Mouse (Mus musculus) neural tube, embryonic 15.5 days (tissue): ENCODE results near the gene Acap1. TPM values are rescaled to one million over a fixed set of nuclear protein-coding genes. Genes with fewer than 3 reads are reported as not detected.

Experiments used
- microRNA-seq: library from miRNA; unstranded; fragments of <30 nt; microRNA quantifications from one replicate; pipeline ENCODE4, GENCODE M21; 2017
- polyA plus RNA-seq: library from polyadenylated mRNA; unstranded; fragments of >200 nt; fragmentation: Nextera tagmentation; extraction: Ambion mirVana; gene quantifications from 2 replicates; pipeline ENCODE4 v1.2.1, GENCODE M21; 2015

The Acap1 gene
- polyA plus RNA-seq, 1 experiment from 2014 or later, result 0.40 TPM

Small RNA genes lying within 50 kb of the gene (microRNA-seq; reads per million reads assigned to microRNA genes)
- gene Mir6924, result not detected

Other genes with a start within 250 kb of the Acap1 start
- gene Sox15, start 240.2 kb downstream of the Acap1 start, polyA plus RNA-seq, result not detected in 2 replicates
- gene Mpdu1, start 232.9 kb downstream of the Acap1 start, polyA plus RNA-seq, result 95.1 and 101 TPM in 2 replicates
- 9.0 and 13.0 TPM in 2 replicates for gene Cd68, start 229.4 kb downstream of the Acap1 start, polyA plus RNA-seq
- 437 and 477 TPM in 2 replicates for gene Eif4a1, start 223.1 kb downstream of the Acap1 start, polyA plus RNA-seq
- 90.8 and 109 TPM in 2 replicates for gene Senp3, start 213.5 kb downstream of the Acap1 start, polyA plus RNA-seq
- gene Tnfsf13, start 209.8 kb downstream of the Acap1 start, polyA plus RNA-seq, result 0.19 and 0.43 TPM in 2 replicates
- 4.1 and 5.3 TPM in 2 replicates for gene Tnfsf12, start 199.7 kb downstream of the Acap1 start, polyA plus RNA-seq
- 1.8 and 2.3 TPM in 2 replicates for gene Tnfsfm13, start 199.4 kb downstream of the Acap1 start, polyA plus RNA-seq
- gene Polr2a, start 136.9 kb downstream of the Acap1 start, polyA plus RNA-seq, result 13.2 and 18.7 TPM in 2 replicates
- gene Slc35g3, start 133.6 kb downstream of the Acap1 start, polyA plus RNA-seq, result 0.19 TPM in 1 of 2 replicates, not detected in the other
- 4.7 and 5.3 TPM in 2 replicates for gene Zbtb4, start 129.6 kb downstream of the Acap1 start, polyA plus RNA-seq
- gene Chrnb1, start 99.6 kb downstream of the Acap1 start, polyA plus RNA-seq, result 2.1 and 3.0 TPM in 2 replicates
- gene Fgf11, start 93.7 kb downstream of the Acap1 start, polyA plus RNA-seq, result 8.5 and 8.7 TPM in 2 replicates
- 1.1 and 4.2 TPM in 2 replicates for gene Tmem102, start 89.9 kb downstream of the Acap1 start, polyA plus RNA-seq
- not detected in 2 replicates for gene Gm39566, start 80.2 kb downstream of the Acap1 start, polyA plus RNA-seq
- gene Spem2, start 77.1 kb downstream of the Acap1 start, polyA plus RNA-seq, result not detected in 2 replicates
- gene Spem1, start 73.4 kb downstream of the Acap1 start, polyA plus RNA-seq, result 0.29 and 0.34 TPM in 2 replicates
- 19.4 and 21.4 TPM in 2 replicates for gene Nlgn2, start 57.8 kb downstream of the Acap1 start, polyA plus RNA-seq
- 368 and 430 TPM in 2 replicates for gene Tmem256, start 57.0 kb downstream of the Acap1 start, polyA plus RNA-seq
- 44.3 and 53.1 TPM in 2 replicates for gene Plscr3, start 49.2 kb downstream of the Acap1 start, polyA plus RNA-seq
- 0.19 and 1.9 TPM in 2 replicates for gene Tnk1, start 36.8 kb downstream of the Acap1 start, polyA plus RNA-seq
- gene Tmem95, start 17.5 kb downstream of the Acap1 start, polyA plus RNA-seq, result not detected in 2 replicates
- gene Kctd11, start 14.1 kb downstream of the Acap1 start, polyA plus RNA-seq, result 2.1 and 3.2 TPM in 2 replicates
- gene 2810408A11Rik, start 5.4 kb upstream of the Acap1 start, polyA plus RNA-seq, result 6.3 and 6.5 TPM in 2 replicates
- 15.7 and 17.0 TPM in 2 replicates for gene Neurl4, start 5.5 kb upstream of the Acap1 start, polyA plus RNA-seq
- 63.1 and 64.7 TPM in 2 replicates for gene Gps2, start 18.3 kb upstream of the Acap1 start, polyA plus RNA-seq
- 1,034 and 1,270 TPM in 2 replicates for gene Eif5a, start 26.4 kb upstream of the Acap1 start, polyA plus RNA-seq
- 5.0 and 6.3 TPM in 2 replicates for gene Ybx2, start 40.3 kb upstream of the Acap1 start, polyA plus RNA-seq
- 4.4 and 8.5 TPM in 2 replicates for gene Slc2a4, start 52.6 kb upstream of the Acap1 start, polyA plus RNA-seq
- gene Cldn7, start 69.2 kb upstream of the Acap1 start, polyA plus RNA-seq, result 0.33 and 64.8 TPM in 2 replicates
- 23.6 and 27.2 TPM in 2 replicates for gene Ctdnep1, start 85.6 kb upstream of the Acap1 start, polyA plus RNA-seq
- 159 and 167 TPM in 2 replicates for gene Elp5, start 87.0 kb upstream of the Acap1 start, polyA plus RNA-seq
- 549 and 565 TPM in 2 replicates for gene Gabarap, start 95.6 kb upstream of the Acap1 start, polyA plus RNA-seq
- 53.5 and 57.8 TPM in 2 replicates for gene Phf23, start 100.2 kb upstream of the Acap1 start, polyA plus RNA-seq
- 22.6 and 25.1 TPM in 2 replicates for gene Dvl2, start 105.1 kb upstream of the Acap1 start, polyA plus RNA-seq
- 61.7 and 65.7 TPM in 2 replicates for gene Acadvl, start 119.9 kb upstream of the Acap1 start, polyA plus RNA-seq
- gene Dlg4, start 121.4 kb upstream of the Acap1 start, polyA plus RNA-seq, result 20.1 and 24.7 TPM in 2 replicates
- gene Asgr1, start 158.5 kb upstream of the Acap1 start, polyA plus RNA-seq, result 1.7 and 2.1 TPM in 2 replicates
- gene Asgr2, start 197.1 kb upstream of the Acap1 start, polyA plus RNA-seq, result 0.18 TPM in 1 of 2 replicates, not detected in the other
- 0.38 and 0.55 TPM in 2 replicates for gene Mgl2, start 234.8 kb upstream of the Acap1 start, polyA plus RNA-seq